14 mouse cellular contexts compared by ENCODE assay signal in genomic region chr1:97599101-97599500, GRCm38 (mm10).
"Had no signal": no experiment of that assay in that cellular context is flagged by ENCODE, and none has a peak within 500 bp of the region (broad histone marks: within the 10 kb centered on the region; RNA-seq: fewer than 3 reads in every experiment).

No protein-coding gene starts in this region.

- H3K9me3 ChIP-seq: intestine, embryonic 15.5 days; limb, embryonic 13.5 days; liver, embryonic 12.5 days; midbrain, embryonic 10.5 days; neural tube, embryonic 13.5 days had no signal

- H3K4me1 ChIP-seq: intestine, embryonic 15.5 days; limb, embryonic 13.5 days; liver, embryonic 12.5 days; midbrain, embryonic 10.5 days; neural tube, embryonic 13.5 days had no signal

- H3K9ac ChIP-seq: intestine, embryonic 15.5 days; limb, embryonic 13.5 days; liver, embryonic 12.5 days; lung, embryonic 14.5 days; neural tube, embryonic 13.5 days had no signal

- DNase-seq: left cerebral cortex, postnatal 4 days; lung, embryonic 14.5 days; lung, postnatal 10 days; lung, postnatal 4 days; right cerebral cortex, adult 18-20 months; right cerebral cortex, postnatal 25 days; thymus, postnatal 36 days had no signal

- H3K4me2 ChIP-seq: intestine, embryonic 15.5 days; limb, embryonic 13.5 days; liver, embryonic 12.5 days; lung, embryonic 14.5 days; neural tube, embryonic 13.5 days had no signal

- ATAC-seq: intestine, embryonic 15.5 days; liver, embryonic 12.5 days; midbrain, embryonic 16.5 days had no signal

- H3K27ac ChIP-seq: intestine, embryonic 15.5 days; layer of hippocampus, adult 2 months; limb, embryonic 13.5 days; liver, embryonic 12.5 days; midbrain, embryonic 10.5 days; neural tube, embryonic 13.5 days had no signal

- H3K36me3 ChIP-seq: intestine, embryonic 15.5 days; limb, embryonic 13.5 days; liver, embryonic 12.5 days; midbrain, embryonic 10.5 days; neural tube, embryonic 13.5 days had no signal

- H3K27me3 ChIP-seq: intestine, embryonic 15.5 days; limb, embryonic 13.5 days; liver, embryonic 12.5 days; neural tube, embryonic 13.5 days had no signal

- H3K4me3 ChIP-seq: intestine, embryonic 15.5 days; layer of hippocampus, adult 2 months; limb, embryonic 13.5 days; liver, embryonic 12.5 days; midbrain, embryonic 10.5 days; neural tube, embryonic 13.5 days had no signal
